Mouse (Mus musculus) cortical plate, adult 2 months (tissue): Measurements from ENCODE around the gene Dennd2a.

Experiments
- CTCF ChIP-seq: fragments of 200-500 bp; IDR thresholded peaks from 2 replicates; pipeline ENCODE4 v1.5.1; 2011; ENCODE audit warnings: mild to moderate bottlenecking, control low read depth, low read length; ENCODE audit not compliant: insufficient read depth; ENCODE audit errors: extremely low read depth
- POLR2A ChIP-seq: fragments of 200-500 bp; IDR thresholded peaks from 2 replicates; pipeline ENCODE4 v1.6.1; 2011; ENCODE audit warnings: mild to moderate bottlenecking, low read length, control low read depth; ENCODE audit not compliant: insufficient read depth; ENCODE audit errors: extremely low read depth

DNA sequence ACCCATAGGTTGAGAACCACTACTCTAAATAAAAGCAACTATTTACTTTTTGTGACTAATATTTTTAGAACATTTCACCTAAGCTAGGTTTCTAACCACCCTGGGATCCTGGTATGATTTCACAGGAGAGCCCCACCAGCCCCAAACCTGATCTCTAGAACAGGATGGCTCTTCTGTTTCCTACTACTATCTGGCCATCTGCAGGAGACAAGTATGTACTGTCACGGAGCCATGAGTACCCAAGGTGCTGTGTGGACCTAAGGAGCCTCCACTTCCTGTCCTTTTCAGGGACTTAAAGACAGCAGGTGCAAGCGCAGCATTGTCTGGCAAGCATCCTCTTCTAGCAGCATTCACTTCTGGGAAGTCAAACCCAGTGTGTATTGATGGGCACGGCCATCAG, 44.2 kb upstream of the Dennd2a start:
- no peak for TF ChIP-seq CTCF
- TF ChIP-seq POLR2A, result no peak
